Mouse (Mus musculus): ENCODE measurements around the gene 2510009E07Rik. TPM values are rescaled to one million over a fixed set of nuclear protein-coding genes. Genes with fewer than 3 reads are reported as not detected.

Gene 2510009E07Rik
- total and polyA plus RNA-seq, 3 experiments = 10.9 to 25.2 (median 23.8) TPM

- no peak overlapping the region for H3K4me3 ChIP-seq
- 76% methylated on average over 4 of the region's 4 CpGs for WGBS
- TF ChIP-seq EP300 (IDR thresholded peaks at IDR 0.05; ENCODE audit: insufficient read depth, low read depth, low read length) (no peak), POLR2A (IDR thresholded peaks at IDR 0.05; ENCODE audit: insufficient read depth, low read depth, low read length) (no peak), CTCF (IDR thresholded peaks at IDR 0.05) (no peak)
- H3K79me2 ChIP-seq (replicated peaks; ENCODE audit: control insufficient read depth, insufficient read depth, low read length) = no peaks in the 10 kb centered on the region
- no peak for DNase-seq
- H3K4me1 ChIP-seq (ENCODE audit: control insufficient read depth, insufficient read depth, low read length) = no peaks in the 10 kb centered on the region
- intact Hi-C loops (cut with DNase I) = no loop called here
- H3K9ac ChIP-seq (ENCODE audit: low read depth, low read length) = no peak overlapping the region
- no peaks in the 10 kb centered on the region for H3K36me3 ChIP-seq (ENCODE audit: control insufficient read depth, insufficient read depth, low read length)
- no peaks in the 10 kb centered on the region for H3K27me3 ChIP-seq (ENCODE audit: control insufficient read depth, insufficient read depth, low read length)
- no peak overlapping the region for H3K27ac ChIP-seq
Observed at GRCm38 (mm10) chr16:21671878-21672277, 22.6 kb downstream of the 2510009E07Rik start.

GRCm38 (mm10) chr16:21665423-21665986, 29.0 kb downstream of the 2510009E07Rik start:
- Histone ChIP-seq H3K4me1 (ENCODE audit: control insufficient read depth, insufficient read depth, low read length) (no peaks in the 10 kb centered on the region), H3K27me3 (ENCODE audit: control insufficient read depth, insufficient read depth, low read length) (no peaks in the 10 kb centered on the region), H3K27ac (no peak overlapping the region), H3K36me3 (ENCODE audit: control insufficient read depth, insufficient read depth, low read length) (no peaks in the 10 kb centered on the region), H3K4me3 (no peak overlapping the region), H3K9ac (ENCODE audit: low read depth, low read length) (no peak overlapping the region), H3K79me2 (replicated peaks; ENCODE audit: control insufficient read depth, insufficient read depth, low read length) (no peaks in the 10 kb centered on the region; the same call in 1 of the 2 replicates)
- TF ChIP-seq CTCF (IDR thresholded peaks at IDR 0.05) = no peak
- TF ChIP-seq EP300 (IDR thresholded peaks at IDR 0.05; ENCODE audit: insufficient read depth, low read depth, low read length) = no peak
- TF ChIP-seq POLR2A (IDR thresholded peaks at IDR 0.05; ENCODE audit: insufficient read depth, low read depth, low read length) = no peak
- 58% methylated on average over 4 of the region's 4 CpGs for WGBS
- no peak for DNase-seq
- intact Hi-C loops (cut with DNase I) = no loop called here

- Histone ChIP-seq H3K9ac (ENCODE audit: low read depth, low read length) (no peak overlapping the region), H3K79me2 (replicated peaks; ENCODE audit: control insufficient read depth, insufficient read depth, low read length) (no peaks in the 10 kb centered on the region; the same call in 1 of the 2 replicates), H3K4me3 (no peak overlapping the region), H3K27ac (no peak overlapping the region), H3K27me3 (ENCODE audit: control insufficient read depth, insufficient read depth, low read length) (no peaks in the 10 kb centered on the region), H3K4me1 (ENCODE audit: control insufficient read depth, insufficient read depth, low read length) (no peaks in the 10 kb centered on the region), H3K36me3 (ENCODE audit: control insufficient read depth, insufficient read depth, low read length) (no peaks in the 10 kb centered on the region)
- TF ChIP-seq POLR2A (IDR thresholded peaks at IDR 0.05; ENCODE audit: insufficient read depth, low read depth, low read length) (no peak), CTCF (IDR thresholded peaks at IDR 0.05) (no peak), EP300 (IDR thresholded peaks at IDR 0.05; ENCODE audit: insufficient read depth, low read depth, low read length) (no peak)
- intact Hi-C loops (cut with DNase I) = no loop called here
- WGBS = 83% methylated on average over 18 of the region's 18 CpGs
- DNase-seq = no peak
Observed at GRCm38 (mm10) chr16:21664633-21665363, 29.7 kb downstream of the 2510009E07Rik start.

GRCm38 (mm10) chr16:21655961-21656360, 38.5 kb downstream of the 2510009E07Rik start:
- no peak for TF ChIP-seq EP300 (IDR thresholded peaks at IDR 0.05; ENCODE audit: insufficient read depth, low read depth, low read length)
- TF ChIP-seq POLR2A (IDR thresholded peaks at IDR 0.05; ENCODE audit: insufficient read depth, low read depth, low read length) = no peak
- no peak for TF ChIP-seq CTCF (IDR thresholded peaks at IDR 0.05)
- Histone ChIP-seq H3K4me3 (no peak overlapping the region), H3K27ac (no peak overlapping the region; the same call in 1 of the 2 replicates), H3K9ac (ENCODE audit: low read depth, low read length) (no peak overlapping the region), H3K27me3 (ENCODE audit: control insufficient read depth, insufficient read depth, low read length) (no peaks in the 10 kb centered on the region), H3K36me3 (ENCODE audit: control insufficient read depth, insufficient read depth, low read length) (0 out of 2 replicates have a peak, but pooled peaks cover 2% of the 10 kb centered on the region), H3K79me2 (replicated peaks; ENCODE audit: control insufficient read depth, insufficient read depth, low read length) (no peaks in the 10 kb centered on the region), H3K4me1 (ENCODE audit: control insufficient read depth, insufficient read depth, low read length) (peaks cover 11% of the 10 kb centered on the region)
- intact Hi-C loops (cut with DNase I) = no loop called here
- 50% methylated on average over 9 of the region's 9 CpGs for WGBS
- DNase-seq = no peak

GRCm38 (mm10) chr16:21655291-21655690, 39.2 kb downstream of the 2510009E07Rik start:
- no peak for TF ChIP-seq POLR2A (IDR thresholded peaks at IDR 0.05; ENCODE audit: insufficient read depth, low read depth, low read length)
- no peak for TF ChIP-seq CTCF (IDR thresholded peaks at IDR 0.05)
- no peak for TF ChIP-seq EP300 (IDR thresholded peaks at IDR 0.05; ENCODE audit: insufficient read depth, low read depth, low read length)
- Histone ChIP-seq H3K27ac (peak overlapping the region; percentile 18), H3K9ac (ENCODE audit: low read depth, low read length) (no peak overlapping the region), H3K4me1 (ENCODE audit: control insufficient read depth, insufficient read depth, low read length) (peaks cover 11% of the 10 kb centered on the region), H3K27me3 (ENCODE audit: control insufficient read depth, insufficient read depth, low read length) (no peaks in the 10 kb centered on the region), H3K4me3 (no peak overlapping the region), H3K36me3 (ENCODE audit: control insufficient read depth, insufficient read depth, low read length) (0 out of 2 replicates have a peak, but pooled peaks cover 2% of the 10 kb centered on the region), H3K79me2 (replicated peaks; ENCODE audit: control insufficient read depth, insufficient read depth, low read length) (no peaks in the 10 kb centered on the region)
- 27% methylated on average over 6 of the region's 6 CpGs for WGBS
- intact Hi-C loops (cut with DNase I) = no loop called here
- peak in 1 of 2 experiments; percentile 48 for DNase-seq

GRCm38 (mm10) chr16:21654384-21654783, 40.1 kb downstream of the 2510009E07Rik start:
- Histone ChIP-seq H3K27me3 (ENCODE audit: control insufficient read depth, insufficient read depth, low read length) (no peaks in the 10 kb centered on the region), H3K27ac (peak overlapping the region; percentile 17; the same call in 1 of the 2 replicates), H3K79me2 (replicated peaks; ENCODE audit: control insufficient read depth, insufficient read depth, low read length) (no peaks in the 10 kb centered on the region), H3K4me1 (ENCODE audit: control insufficient read depth, insufficient read depth, low read length) (peaks cover 11% of the 10 kb centered on the region), H3K9ac (ENCODE audit: low read depth, low read length) (no peak overlapping the region), H3K4me3 (no peak overlapping the region), H3K36me3 (ENCODE audit: control insufficient read depth, insufficient read depth, low read length) (0 out of 2 replicates have a peak, but pooled peaks cover 2% of the 10 kb centered on the region)
- intact Hi-C loops (cut with DNase I) = no loop called here
- no peak for TF ChIP-seq EP300 (IDR thresholded peaks at IDR 0.05; ENCODE audit: insufficient read depth, low read depth, low read length)
- no peak for TF ChIP-seq CTCF (IDR thresholded peaks at IDR 0.05)
- no peak for TF ChIP-seq POLR2A (IDR thresholded peaks at IDR 0.05; ENCODE audit: insufficient read depth, low read depth, low read length)
- 74% methylated on average over 5 of the region's 5 CpGs for WGBS
- DNase-seq = no peak

Data from heart, adult 2 months (tissue).